Mouse (Mus musculus) limb, embryonic 11.5 days (tissue): ENCODE results near the gene Trir. TPM values are rescaled to one million over a fixed set of nuclear protein-coding genes. Genes with fewer than 3 reads are reported as not detected.

Experiments used
- ATAC-seq: fragments of 200-750 bp; cut with Nextera tagmentation; 2 replicates; pipeline ENCODE4 v1.8.0; 2017; ENCODE audit warnings: low read depth; ENCODE audit not compliant: insufficient number of reproducible peaks, low FRiP score, low TSS enrichment
- DNase-seq: peaks from one replicate; pipeline ENCODE4 v3.0.0-alpha.2; 2015; ENCODE audit warnings: low spot score
- H3K27ac ChIP-seq: fragments of 300-500 bp; sonication (generic); replicated peaks from 2 replicates; pipeline ENCODE4 v1.5.1; 2014; ENCODE audit warnings: low read depth, mild to moderate bottlenecking, low read length
- H3K27me3 ChIP-seq: fragments of 300-500 bp; sonication (generic); 2 replicates; pipeline ENCODE4 v1.6.1; 2014; ENCODE audit warnings: mild to moderate bottlenecking, low read length, mixed read lengths; ENCODE audit not compliant: control insufficient read depth, insufficient read depth
- H3K36me3 ChIP-seq: fragments of 300-500 bp; sonication (generic); 2 replicates; pipeline ENCODE4 v1.6.1; 2014; ENCODE audit warnings: mild to moderate bottlenecking, low read length, moderate library complexity, mixed read lengths; ENCODE audit not compliant: control insufficient read depth, insufficient read depth
- H3K4me1 ChIP-seq: fragments of 300-500 bp; sonication (generic); 2 replicates; pipeline ENCODE4 v1.6.1; 2014; ENCODE audit warnings: low read length, mixed read lengths; ENCODE audit not compliant: control insufficient read depth, insufficient read depth
- H3K4me2 ChIP-seq: fragments of 300-500 bp; sonication (generic); 2 replicates; pipeline ENCODE4 v1.6.1; 2014; ENCODE audit warnings: low read depth, mild to moderate bottlenecking, moderate library complexity; ENCODE audit not compliant: severe bottlenecking
- H3K4me3 ChIP-seq: fragments of 300-500 bp; sonication (generic); 2 replicates; pipeline ENCODE4 v1.5.1; 2014; ENCODE audit warnings: low read depth, low read length
- H3K9ac ChIP-seq: fragments of 300-500 bp; sonication (generic); 2 replicates; pipeline ENCODE4 v1.6.1; 2014; ENCODE audit warnings: mild to moderate bottlenecking, low read length
- H3K9me3 ChIP-seq: fragments of 300-500 bp; sonication (generic); 2 replicates; pipeline ENCODE4 v1.6.1; 2016; ENCODE audit warnings: low read length; ENCODE audit not compliant: control insufficient read depth
- WGBS: fragments of 180-500 bp; shearing (Covaris S2); extraction: QIAGEN DNeasy Blood & Tissue Kit; methylation state at CpG from one replicate; pipeline ENCODE4 v1.1.7; 2014; 5-methylcytosine and 5-hydroxymethylcytosine counted together
- polyA plus RNA-seq: library from polyadenylated mRNA; unstranded; fragments of >200 nt; fragmentation: Nextera tagmentation; extraction: Ambion mirVana; gene quantifications from 2 replicates; pipeline ENCODE4 v1.2.1, GENCODE M21; 2014

Gene Trir
- polyA plus RNA-seq, 1 experiment from 2014 or later: 197 TPM

- H3K9ac ChIP-seq: peak overlapping the region; percentile 49
- H3K36me3 ChIP-seq: peaks cover 17% of the 10 kb centered on the region
- peak overlapping the region; percentile 65 for H3K4me2 ChIP-seq
- H3K27ac ChIP-seq: peak overlapping the region; percentile 72
- no peaks in the 10 kb centered on the region for H3K27me3 ChIP-seq
- WGBS: 0% methylated on average over 9 of the region's 9 CpGs
- peak overlapping the region; percentile 63 for H3K4me3 ChIP-seq
- ATAC-seq: peak; percentile 37
- H3K4me1 ChIP-seq: peaks cover 9% of the 10 kb centered on the region; the same call in 1 of the 2 replicates
- no peaks in the 10 kb centered on the region for H3K9me3 ChIP-seq
- DNase-seq: no peak
These were observed 9.7 kb downstream of the Trir start for GRCm38 (mm10) chr8:85036381-85036717.

- peaks cover 9% of the 10 kb centered on the region; the same call in 1 of the 2 replicates for H3K4me1 ChIP-seq
- H3K4me2 ChIP-seq: peak within 1 kb of the TSS; percentile 87
- peak; percentile 90 for DNase-seq
- peak; percentile 92 for ATAC-seq
- H3K27ac ChIP-seq: peak within 1 kb of the TSS; percentile 99
- under 1% methylated on average over 59 of the region's 59 CpGs for WGBS
- H3K9me3 ChIP-seq: no peaks in the 10 kb centered on the region
- H3K36me3 ChIP-seq: peaks cover 16% of the 10 kb centered on the region
- H3K27me3 ChIP-seq: no peaks in the 10 kb centered on the region
- peak within 1 kb of the TSS; percentile 91 for H3K9ac ChIP-seq
- H3K4me3 ChIP-seq: peak within 1 kb of the TSS; percentile 63
These were observed 10.2 kb downstream of the Trir start, which contains the start of gene Tnpo2 for GRCm38 (mm10) chr8:85036718-85037365. Tnpo2 (plus strand) TSS chr8:85036915.

DNA sequence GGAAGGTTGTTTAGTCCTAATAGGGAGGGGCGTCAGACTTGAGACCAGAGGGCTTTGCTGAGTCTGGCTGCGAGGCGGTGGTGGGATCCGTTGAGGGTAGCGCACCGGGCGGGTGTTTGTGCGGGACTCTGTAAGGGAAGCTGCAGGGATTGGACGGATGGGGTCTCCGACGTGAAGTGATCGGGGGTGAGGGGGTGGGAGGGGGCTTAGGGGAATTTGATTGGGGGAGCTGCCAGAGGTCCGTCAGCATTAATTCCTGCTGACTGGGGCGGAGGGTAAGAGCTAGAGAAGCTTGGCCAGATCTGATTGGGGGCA, 10.7 kb downstream of the Trir start:
- peaks cover 16% of the 10 kb centered on the region for H3K36me3 ChIP-seq
- no peaks in the 10 kb centered on the region for H3K27me3 ChIP-seq
- under 1% methylated on average over 14 of the region's 14 CpGs for WGBS
- DNase-seq (no peak), ATAC-seq (peak; percentile 60)
- H3K4me2 ChIP-seq: peak overlapping the region; percentile 87
- peak overlapping the region; percentile 91 for H3K9ac ChIP-seq
- H3K9me3 ChIP-seq: no peaks in the 10 kb centered on the region
- H3K4me3 ChIP-seq: peak overlapping the region; percentile 63
- peaks cover 9% of the 10 kb centered on the region; the same call in 1 of the 2 replicates for H3K4me1 ChIP-seq
- H3K27ac ChIP-seq: peak overlapping the region; percentile 99

GRCm38 (mm10) chr8:85037681-85038531, 11.3 kb downstream of the Trir start:
- H3K4me1 ChIP-seq: peaks cover 9% of the 10 kb centered on the region; the same call in 1 of the 2 replicates
- under 1% methylated on average over 56 of the region's 57 CpGs for WGBS
- H3K36me3 ChIP-seq: peaks cover 18% of the 10 kb centered on the region
- H3K9ac ChIP-seq: peak overlapping the region; percentile 91
- H3K27ac ChIP-seq: peak overlapping the region; percentile 99
- H3K27me3 ChIP-seq: no peaks in the 10 kb centered on the region
- H3K4me3 ChIP-seq: peak overlapping the region; percentile 63
- H3K4me2 ChIP-seq: peak overlapping the region; percentile 87
- DNase-seq (peak; percentile 67), ATAC-seq (no peak)
- no peaks in the 10 kb centered on the region for H3K9me3 ChIP-seq

DNA sequence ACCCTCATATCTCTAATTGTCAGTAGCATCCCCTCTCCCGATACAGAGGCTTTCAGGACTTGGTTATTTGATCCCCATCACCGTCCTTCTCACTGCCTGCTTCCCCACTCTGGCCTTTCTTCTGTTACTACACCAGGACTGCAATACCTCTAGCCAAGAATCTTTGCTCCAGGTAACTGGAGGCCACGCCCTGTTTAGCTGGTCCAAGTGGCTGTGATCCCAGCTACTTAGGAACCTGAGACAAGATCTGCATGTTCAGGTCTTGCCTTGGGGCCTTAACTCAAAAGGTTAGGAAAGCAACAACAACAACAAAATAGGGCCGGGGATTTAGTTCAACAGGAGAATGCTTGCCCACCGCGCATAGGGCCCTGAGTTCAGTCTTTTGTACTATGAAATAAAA, 17.0 kb downstream of the Trir start:
- H3K9me3 ChIP-seq: no peaks in the 10 kb centered on the region
- peaks cover 62% of the 10 kb centered on the region for H3K36me3 ChIP-seq
- ATAC-seq (no peak), DNase-seq (no peak)
- H3K4me2 ChIP-seq: no peak overlapping the region
- WGBS: 90% methylated on average over 6 of the region's 6 CpGs
- H3K9ac ChIP-seq: no peak overlapping the region
- H3K4me1 ChIP-seq: peaks cover 2% of the 10 kb centered on the region; the same call in 1 of the 2 replicates
- no peak overlapping the region for H3K27ac ChIP-seq
- no peak overlapping the region for H3K4me3 ChIP-seq
- H3K27me3 ChIP-seq: no peaks in the 10 kb centered on the region

- H3K4me1 ChIP-seq: no peaks in the 10 kb centered on the region
- H3K4me3 ChIP-seq: no peak overlapping the region
- H3K27me3 ChIP-seq: no peaks in the 10 kb centered on the region
- ATAC-seq (no peak), DNase-seq (no peak)
- no peak overlapping the region for H3K4me2 ChIP-seq
- H3K36me3 ChIP-seq: peaks cover 33% of the 10 kb centered on the region
- WGBS: 85% methylated on average over 7 of the region's 7 CpGs
- H3K9ac ChIP-seq: no peak overlapping the region
- no peaks in the 10 kb centered on the region for H3K9me3 ChIP-seq
- H3K27ac ChIP-seq: no peak overlapping the region
These were observed 30.7 kb downstream of the Trir start for GRCm38 (mm10) chr8:85057367-85057766.

DNA sequence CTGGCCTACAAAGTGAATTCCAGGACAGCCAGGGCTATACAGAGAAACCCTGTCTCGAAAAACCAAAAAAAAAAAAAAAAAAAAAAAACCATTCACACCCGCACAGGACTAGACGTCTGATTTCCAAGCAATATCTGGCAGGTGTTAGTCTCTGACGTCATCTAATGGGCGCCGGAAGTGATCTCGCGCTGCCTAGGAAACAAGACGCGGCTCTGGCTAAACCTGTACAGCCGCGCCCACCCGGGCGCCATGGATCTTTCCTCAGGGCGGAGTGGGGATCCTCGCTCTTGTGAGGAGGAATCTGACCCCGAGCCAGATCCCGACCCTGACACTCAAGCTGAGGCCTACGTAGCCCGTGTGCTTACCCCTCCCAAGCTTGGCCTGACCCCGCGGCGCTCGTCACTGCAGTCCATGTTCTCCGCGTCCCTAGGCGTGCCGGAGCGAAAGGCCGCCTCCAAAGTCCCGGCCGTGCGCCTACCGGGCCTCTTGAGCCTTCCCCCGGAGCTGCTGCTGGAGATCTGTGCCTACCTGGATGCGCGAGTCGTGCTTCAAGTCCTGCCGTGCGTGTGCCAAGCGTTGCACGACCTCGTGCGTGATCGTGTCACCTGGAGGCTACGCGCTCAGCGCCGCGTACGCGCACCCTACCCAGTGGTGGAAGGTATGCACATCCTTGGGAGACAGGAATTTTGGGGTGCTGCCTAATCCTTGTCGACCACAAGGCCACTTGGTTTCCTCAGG, 33.4 kb downstream of the Trir start, which contains the start of gene Fbxw9:
Gene Fbxw9 (plus strand): TSS at position 177 of the 738 bp plus-strand sequence.
- 1% methylated on average over 53 of the region's 53 CpGs for WGBS
- H3K4me3 ChIP-seq: peak within 1 kb of the TSS; percentile 82
- ATAC-seq (peak; percentile 84), DNase-seq (peak; percentile 96)
- peak within 1 kb of the TSS; percentile 76 for H3K9ac ChIP-seq
- peak within 1 kb of the TSS; percentile 95 for H3K4me2 ChIP-seq
- H3K27me3 ChIP-seq: no peaks in the 10 kb centered on the region
- H3K4me1 ChIP-seq: no peaks in the 10 kb centered on the region
- H3K36me3 ChIP-seq: peaks cover 15% of the 10 kb centered on the region
- no peak within 1 kb of the TSS for H3K27ac ChIP-seq
- H3K9me3 ChIP-seq: no peaks in the 10 kb centered on the region

- no peak overlapping the region for H3K4me2 ChIP-seq
- peaks cover 4% of the 10 kb centered on the region; the same call in 1 of the 2 replicates for H3K36me3 ChIP-seq
- H3K27me3 ChIP-seq: no peaks in the 10 kb centered on the region
- 93% methylated on average over 4 of the region's 4 CpGs for WGBS
- no peak overlapping the region for H3K9ac ChIP-seq
- DNase-seq: no peak
- ATAC-seq: no peak
- no peak overlapping the region for H3K27ac ChIP-seq
- no peaks in the 10 kb centered on the region for H3K4me1 ChIP-seq
- no peak overlapping the region for H3K4me3 ChIP-seq
- no peaks in the 10 kb centered on the region for H3K9me3 ChIP-seq
These were observed 36.0 kb downstream of the Trir start for GRCm38 (mm10) chr8:85062603-85063002.
